8 mouse cellular contexts compared by ENCODE assay signal in the genomic region with DNA sequence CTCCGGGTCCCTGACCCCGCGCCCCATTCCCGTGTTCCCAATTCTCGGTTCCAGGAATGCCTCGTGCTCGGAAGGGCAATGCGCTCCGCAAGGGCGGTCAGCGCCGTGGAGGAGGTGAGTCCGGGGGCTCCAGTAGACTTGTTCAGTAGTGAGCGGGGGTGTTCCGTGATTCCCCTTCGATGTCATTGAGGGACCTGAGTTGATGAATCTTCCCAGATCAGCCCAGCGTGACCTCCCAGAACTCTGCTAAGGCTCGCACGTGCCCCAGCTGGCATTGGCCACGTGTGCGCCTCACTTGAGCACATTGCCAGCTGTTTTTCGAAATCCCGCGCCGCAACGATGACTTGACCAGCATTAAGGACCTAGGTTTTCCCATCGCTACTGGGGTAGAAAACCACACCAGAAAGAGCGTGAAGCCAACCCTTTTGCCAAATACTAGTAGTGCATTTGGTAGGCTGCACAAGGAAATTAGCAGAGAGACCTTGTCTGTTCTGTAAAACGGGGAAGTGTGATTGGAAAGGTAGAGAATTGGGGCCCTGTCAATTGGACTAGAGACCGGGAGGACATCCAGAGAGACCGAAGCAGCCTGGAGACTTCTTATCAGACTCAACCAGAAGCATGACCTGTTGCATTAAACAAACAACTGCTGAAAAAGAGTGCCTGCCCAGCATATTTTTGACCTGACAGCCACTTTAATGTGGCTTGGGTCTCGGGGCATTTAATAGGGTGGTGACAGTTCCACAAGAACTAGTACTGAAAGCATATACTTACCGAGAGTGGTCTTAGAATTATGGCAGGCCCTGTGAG. TPM values are rescaled to one million over a fixed set of nuclear protein-coding genes. Genes with fewer than 3 reads are reported as not detected.
DNase-seq lines count a peak whose midpoint lies in the region; ATAC-seq and TF ChIP-seq lines count a peak whose summit lies in the region.

No protein-coding gene starts in this region.

- H3K9me3 ChIP-seq in limb, embryonic 10.5 days (replicated peaks) = no peaks in the 10 kb centered on the region
- no peaks in the 10 kb centered on the region for H3K9me3 ChIP-seq in midbrain, embryonic 12.5 days

- peak; percentile 62 to 65 for DNase-seq in lung, adult 18-20 months
- DNase-seq in lung, postnatal 25 days (ENCODE audit: low spot score) = no peak
- peak; percentile 56 for DNase-seq in brain, embryonic 14.5 days (ENCODE audit: low read depth)
- DNase-seq in limb, embryonic 10.5 days (ENCODE audit: low spot score) = no peak
- no peak for DNase-seq in thymus, adult 18-20 months
- no peak for DNase-seq in cerebellum, adult 18-20 months

- H3K27ac ChIP-seq in limb, embryonic 10.5 days = peak overlapping the region; percentile 80
- no peak overlapping the region for H3K27ac ChIP-seq in midbrain, embryonic 12.5 days (replicated peaks)

- WGBS in limb, embryonic 10.5 days = 5% methylated on average over 33 of the region's 33 CpGs
- 7% methylated on average over 33 of the region's 33 CpGs for WGBS in midbrain, embryonic 12.5 days

- peak overlapping the region; percentile 82 for H3K4me2 ChIP-seq in midbrain, embryonic 12.5 days (replicated peaks)

- TF ChIP-seq CTCF in brain, embryonic 14.5 days (IDR thresholded peaks at IDR 0.05; ENCODE audit: borderline replicate concordance, extremely low read depth, insufficient read depth, insufficient read length) = no peak

- peaks cover 59% of the 10 kb centered on the region for H3K36me3 ChIP-seq in limb, embryonic 10.5 days
- H3K36me3 ChIP-seq in midbrain, embryonic 12.5 days = peaks cover 38% of the 10 kb centered on the region

- no peaks in the 10 kb centered on the region for H3K27me3 ChIP-seq in limb, embryonic 10.5 days (ENCODE audit: low read depth, poor library complexity, severe bottlenecking)
- H3K27me3 ChIP-seq in midbrain, embryonic 12.5 days = no peaks in the 10 kb centered on the region

- ATAC-seq in granulocyte monocyte progenitor cell, adult 5-6 weeks (replicated peaks; ENCODE audit: poor library complexity, severe bottlenecking) = peak; percentile 26
- no peak for ATAC-seq in midbrain, embryonic 12.5 days (ENCODE audit: low FRiP score, low read depth)

- H3K4me3 ChIP-seq in limb, embryonic 10.5 days = peak overlapping the region; percentile 70
- peak overlapping the region; percentile 79 for H3K4me3 ChIP-seq in midbrain, embryonic 12.5 days

- H3K4me1 ChIP-seq in limb, embryonic 10.5 days = peaks cover 26% of the 10 kb centered on the region
- peaks cover 18% of the 10 kb centered on the region for H3K4me1 ChIP-seq in midbrain, embryonic 12.5 days

- H3K9ac ChIP-seq in midbrain, embryonic 12.5 days (replicated peaks) = peak overlapping the region; percentile 69

- no peak for TF ChIP-seq POLR2A in brain, embryonic 14.5 days (IDR thresholded peaks at IDR 0.05; ENCODE audit: borderline replicate concordance, extremely low read depth, insufficient read depth, insufficient read length, poor library complexity, severe bottlenecking)

RNA-seq across cellular contexts. Expression of gene Ifrd2, which starts 0.6 kb away (rescaled TPM):
- 21.4 and 29.6 TPM in 2 replicates for polyA plus RNA-seq in brain, embryonic 14.5 days (2012; rRNA removed)
- total RNA-seq in granulocyte monocyte progenitor cell, adult 5-6 weeks (2014; fragmentation: Nextera tagmentation) = 89.9 and 105 TPM in 2 replicates
- 46.9 and 76.8 TPM in 2 replicates for total RNA-seq in granulocyte monocyte progenitor cell, adult 5-6 weeks (2017)
- 55.0 and 69.4 TPM in 2 replicates for polyA plus RNA-seq in limb, embryonic 10.5 days (2016; fragmentation: Nextera tagmentation; extraction: Ambion mirVana)
- 20.1 and 21.1 TPM in 2 replicates for polyA plus RNA-seq in midbrain, embryonic 12.5 days (2016; fragmentation: Nextera tagmentation; extraction: Ambion mirVana)

RNA-seq across cellular contexts. Expression of gene Hyal3, which starts 7.4 kb away (rescaled TPM):
- polyA plus RNA-seq in brain, embryonic 14.5 days (2012; rRNA removed) = 1.2 and 1.6 TPM in 2 replicates
- 0.34 TPM in 1 of 2 replicates, not detected in the other for total RNA-seq in granulocyte monocyte progenitor cell, adult 5-6 weeks (2014; fragmentation: Nextera tagmentation)
- 0.26 and 0.46 TPM in 2 replicates for total RNA-seq in granulocyte monocyte progenitor cell, adult 5-6 weeks (2017)
- polyA plus RNA-seq in limb, embryonic 10.5 days (2016; fragmentation: Nextera tagmentation; extraction: Ambion mirVana) = 0.56 and 0.82 TPM in 2 replicates
- 0.41 and 1.1 TPM in 2 replicates for polyA plus RNA-seq in midbrain, embryonic 12.5 days (2016; fragmentation: Nextera tagmentation; extraction: Ambion mirVana)

RNA-seq across cellular contexts. Expression of gene Naa80, which starts 9.3 kb away (rescaled TPM):
- polyA plus RNA-seq in brain, embryonic 14.5 days (2012; rRNA removed) = 28.8 and 32.4 TPM in 2 replicates
- 7.1 and 18.2 TPM in 2 replicates for total RNA-seq in granulocyte monocyte progenitor cell, adult 5-6 weeks (2014; fragmentation: Nextera tagmentation)
- 5.5 and 8.2 TPM in 2 replicates for total RNA-seq in granulocyte monocyte progenitor cell, adult 5-6 weeks (2017)
- polyA plus RNA-seq in limb, embryonic 10.5 days (2016; fragmentation: Nextera tagmentation; extraction: Ambion mirVana) = 20.1 and 22.5 TPM in 2 replicates
- 14.5 and 14.7 TPM in 2 replicates for polyA plus RNA-seq in midbrain, embryonic 12.5 days (2016; fragmentation: Nextera tagmentation; extraction: Ambion mirVana)

RNA-seq across cellular contexts. Expression of gene Hyal1, which starts 11.3 kb away (rescaled TPM):
- polyA plus RNA-seq in brain, embryonic 14.5 days (2012; rRNA removed) = 3.3 and 5.6 TPM in 2 replicates
- total RNA-seq in granulocyte monocyte progenitor cell, adult 5-6 weeks (2014; fragmentation: Nextera tagmentation) = 1.4 and 4.9 TPM in 2 replicates
- total RNA-seq in granulocyte monocyte progenitor cell, adult 5-6 weeks (2017) = 0.56 and 1.0 TPM in 2 replicates
- 7.9 and 10.2 TPM in 2 replicates for polyA plus RNA-seq in limb, embryonic 10.5 days (2016; fragmentation: Nextera tagmentation; extraction: Ambion mirVana)
- polyA plus RNA-seq in midbrain, embryonic 12.5 days (2016; fragmentation: Nextera tagmentation; extraction: Ambion mirVana) = 9.0 and 10.1 TPM in 2 replicates

RNA-seq across cellular contexts. Expression of gene Hyal2, which starts 20.3 kb away (rescaled TPM):
- 50.6 and 55.4 TPM in 2 replicates for polyA plus RNA-seq in brain, embryonic 14.5 days (2012; rRNA removed)
- 6.2 and 11.6 TPM in 2 replicates for total RNA-seq in granulocyte monocyte progenitor cell, adult 5-6 weeks (2014; fragmentation: Nextera tagmentation)
- total RNA-seq in granulocyte monocyte progenitor cell, adult 5-6 weeks (2017) = 3.0 and 5.3 TPM in 2 replicates
- polyA plus RNA-seq in limb, embryonic 10.5 days (2016; fragmentation: Nextera tagmentation; extraction: Ambion mirVana) = 160 and 168 TPM in 2 replicates
- 112 and 116 TPM in 2 replicates for polyA plus RNA-seq in midbrain, embryonic 12.5 days (2016; fragmentation: Nextera tagmentation; extraction: Ambion mirVana)

Comparison
In these comparisons a context has a peak if more than half of its experiments do, and no peak if none do; other contexts are left out.
1. DNase-seq: peak in lung, adult 18-20 months (2 of 2) and brain, embryonic 14.5 days (single experiment); none in lung, postnatal 25 days (single experiment), limb, embryonic 10.5 days (single experiment), thymus, adult 18-20 months (0 of 2) and cerebellum, adult 18-20 months (0 of 2).